Mouse (Mus musculus): Measurements from ENCODE around the gene Dcxr.
"Not testable (repeated sequence)": the region's sequence is repeated elsewhere in the genome, so short reads cannot be mapped to it uniquely, and the experiment has no call there.

Gene Dcxr

GRCm38 (mm10) chr11:120727169-120727527 lies at the start of gene Dcxr:
TSS of gene Dcxr (minus strand) at chr11:120727281.
- peak; percentile 93 for DNase-seq

- peak; percentile 98 for DNase-seq
These were observed 48.8 kb upstream of the Dcxr start for GRCm38 (mm10) chr11:120775774-120776469.

GRCm38 (mm10) chr11:120773463-120774190 lies 46.5 kb upstream of the Dcxr start:
- no peak for DNase-seq

- DNase-seq, result no peak
These were observed 45.7 kb upstream of the Dcxr start for GRCm38 (mm10) chr11:120772749-120773148.

- no peak for DNase-seq
These were observed 41.1 kb upstream of the Dcxr start for GRCm38 (mm10) chr11:120768206-120768605.

GRCm38 (mm10) chr11:120767023-120767422 lies 39.9 kb upstream of the Dcxr start:
- DNase-seq, result not testable (repeated sequence)

GRCm38 (mm10) chr11:120763121-120763999 lies 36.3 kb upstream of the Dcxr start:
- not testable (repeated sequence) for DNase-seq

GRCm38 (mm10) chr11:120762672-120763041 lies 35.6 kb upstream of the Dcxr start, which contains the start of gene Hmga1b:
TSS of gene Hmga1b (plus strand) at chr11:120762794.
- DNase-seq, result not testable (repeated sequence)

- DNase-seq, result no peak
These were observed 35.0 kb upstream of the Dcxr start for GRCm38 (mm10) chr11:120761811-120762671.

GRCm38 (mm10) chr11:120760236-120760635 lies 33.2 kb upstream of the Dcxr start:
- no peak for DNase-seq

- no peak for DNase-seq
These were observed 24.5 kb upstream of the Dcxr start for GRCm38 (mm10) chr11:120751606-120752005.

GRCm38 (mm10) chr11:120749430-120749829 lies 22.3 kb upstream of the Dcxr start:
- peak; percentile 47 for DNase-seq

- DNase-seq, result no peak
These were observed 20.9 kb upstream of the Dcxr start for GRCm38 (mm10) chr11:120747974-120748373.

GRCm38 (mm10) chr11:120744121-120744701 lies 17.1 kb upstream of the Dcxr start:
- DNase-seq, result no peak

- no peak for DNase-seq
These were observed 13.9 kb upstream of the Dcxr start for GRCm38 (mm10) chr11:120740981-120741380.

GRCm38 (mm10) chr11:120736424-120736823 lies 9.3 kb upstream of the Dcxr start:
- no peak for DNase-seq

- peak; percentile 75 for DNase-seq
These were observed 6.4 kb upstream of the Dcxr start for GRCm38 (mm10) chr11:120733521-120733920.

- DNase-seq, result peak; percentile 39
These were observed 5.0 kb upstream of the Dcxr start, which contains the start of gene Cbr2 for GRCm38 (mm10) chr11:120731858-120732680. TSS of gene Cbr2 (minus strand) at chr11:120732114.

GRCm38 (mm10) chr11:120731395-120731794 lies 4.3 kb upstream of the Dcxr start:
- DNase-seq, result no peak

- no peak for DNase-seq
These were observed 3.3 kb upstream of the Dcxr start for GRCm38 (mm10) chr11:120730331-120730870.
